Mouse (Mus musculus): ENCODE results near the gene Cep44. TPM values are rescaled to one million over a fixed set of nuclear protein-coding genes. Genes with fewer than 3 reads are reported as not detected.
A peak's percentile ranks its signal among the peaks of the same experiment; 100 is the strongest.

The Cep44 gene
- 15.2 and 18.7 TPM in 2 replicates for polyA plus RNA-seq (2015; fragmentation: Nextera tagmentation; extraction: Ambion mirVana)

- ATAC-seq (ENCODE audit: low read depth): peak; percentile 77
- Histone ChIP-seq H3K27ac (ENCODE audit: low read length) (peak within 1 kb of the TSS; percentile 84), H3K4me1 (ENCODE audit: control insufficient read depth, low read depth, low read length) (peaks cover 9% of the 10 kb centered on the region), H3K27me3 (ENCODE audit: control insufficient read depth, insufficient read depth, low read depth, low read length) (no peaks in the 10 kb centered on the region), H3K4me3 (ENCODE audit: low read depth, low read length) (peak within 1 kb of the TSS; percentile 70), H3K36me3 (ENCODE audit: control insufficient read depth, insufficient read depth) (no peaks in the 10 kb centered on the region; the same call in 1 of the 2 replicates), H3K4me2 (ENCODE audit: low read depth, low read length) (peak within 1 kb of the TSS; percentile 81), H3K9ac (ENCODE audit: low read depth, low read length) (peak within 1 kb of the TSS; percentile 86), H3K9me3 (replicated peaks; ENCODE audit: control insufficient read depth, low read length) (no peaks in the 10 kb centered on the region)
- under 1% methylated on average over 53 of the region's 53 CpGs for WGBS (ENCODE audit: insufficient replicate concordance)
Observed at GRCm38 (mm10) chr8:56550558-56551360, at the start of gene Cep44, which contains the start of gene Fbxo8. Gene Cep44 (minus strand): TSS chr8:56551047. Gene Fbxo8 (plus strand): TSS chr8:56551090.

DNA sequence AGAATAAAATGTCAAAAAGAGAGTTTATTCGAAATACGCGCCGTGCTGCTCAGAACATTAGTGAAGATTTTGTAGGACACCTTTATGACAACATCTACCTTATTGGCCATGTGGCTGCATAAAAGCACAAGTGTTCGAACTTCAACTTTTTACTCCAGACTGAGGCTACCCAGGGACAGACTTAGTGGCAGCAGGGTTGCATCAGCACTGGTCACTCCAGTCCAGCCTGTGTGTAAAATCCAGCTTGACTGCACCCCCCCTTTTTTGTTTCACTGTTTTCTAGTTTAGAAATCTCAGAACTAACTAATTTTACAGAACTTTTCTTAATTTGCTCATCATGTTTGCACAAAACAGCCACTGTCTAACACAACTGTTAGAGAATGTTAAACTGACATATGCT is 40.7 kb upstream of the Cep44 start:
- no peak overlapping the region for H3K27ac ChIP-seq (ENCODE audit: low read length)
- no peaks in the 10 kb centered on the region for H3K27me3 ChIP-seq (ENCODE audit: control insufficient read depth, insufficient read depth, low read depth, low read length)
- WGBS (ENCODE audit: insufficient replicate concordance): 82% methylated on average over 5 of the region's 5 CpGs
- no peak overlapping the region for H3K4me2 ChIP-seq (ENCODE audit: low read depth, low read length)
- H3K36me3 ChIP-seq (ENCODE audit: control insufficient read depth, insufficient read depth): no peaks in the 10 kb centered on the region
- H3K4me1 ChIP-seq (ENCODE audit: control insufficient read depth, low read depth, low read length): no peaks in the 10 kb centered on the region; the same call in 1 of the 2 replicates
- ATAC-seq (ENCODE audit: low read depth): peak; percentile 55; the same call in 1 of the 2 replicates
- no peaks in the 10 kb centered on the region for H3K9me3 ChIP-seq (replicated peaks; ENCODE audit: control insufficient read depth, low read length)
- H3K4me3 ChIP-seq (ENCODE audit: low read depth, low read length): no peak overlapping the region
- no peak overlapping the region for H3K9ac ChIP-seq (ENCODE audit: low read depth, low read length)

GRCm38 (mm10) chr8:56591084-56591483 is 40.2 kb upstream of the Cep44 start:
- H3K4me3 ChIP-seq (ENCODE audit: low read depth, low read length): no peak overlapping the region
- no peak overlapping the region for H3K9ac ChIP-seq (ENCODE audit: low read depth, low read length)
- 66% methylated on average over 1 of the region's 1 CpGs for WGBS (ENCODE audit: insufficient replicate concordance)
- no peaks in the 10 kb centered on the region; the same call in 1 of the 2 replicates for H3K4me1 ChIP-seq (ENCODE audit: control insufficient read depth, low read depth, low read length)
- no peak overlapping the region for H3K27ac ChIP-seq (ENCODE audit: low read length)
- ATAC-seq (ENCODE audit: low read depth): peak; percentile 90
- H3K36me3 ChIP-seq (ENCODE audit: control insufficient read depth, insufficient read depth): no peaks in the 10 kb centered on the region
- H3K27me3 ChIP-seq (ENCODE audit: control insufficient read depth, insufficient read depth, low read depth, low read length): no peaks in the 10 kb centered on the region
- H3K9me3 ChIP-seq (replicated peaks; ENCODE audit: control insufficient read depth, low read length): no peaks in the 10 kb centered on the region
- H3K4me2 ChIP-seq (ENCODE audit: low read depth, low read length): no peak overlapping the region

DNA sequence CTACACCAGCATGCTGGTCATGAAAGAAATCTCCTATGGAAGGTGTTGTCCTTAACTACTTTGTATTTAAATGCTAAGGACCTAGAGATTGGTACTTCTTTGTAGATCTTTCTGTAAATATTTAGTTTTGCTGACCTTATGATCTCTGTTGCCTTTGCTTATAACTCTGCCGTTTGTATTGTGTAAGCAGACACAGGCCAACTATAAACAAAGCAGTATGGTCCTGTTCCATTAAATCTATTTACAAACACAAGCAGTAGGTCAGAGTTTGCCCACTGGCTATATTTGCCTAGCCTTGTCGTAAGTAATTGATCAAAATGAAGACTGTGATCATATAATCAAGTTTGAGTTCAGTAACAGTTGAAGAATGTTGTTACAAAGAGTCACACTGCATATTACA is 38.2 kb upstream of the Cep44 start:
- Histone ChIP-seq H3K4me2 (ENCODE audit: low read depth, low read length) (no peak overlapping the region), H3K27me3 (ENCODE audit: control insufficient read depth, insufficient read depth, low read depth, low read length) (no peaks in the 10 kb centered on the region), H3K4me3 (ENCODE audit: low read depth, low read length) (no peak overlapping the region), H3K9ac (ENCODE audit: low read depth, low read length) (no peak overlapping the region), H3K27ac (ENCODE audit: low read length) (no peak overlapping the region), H3K9me3 (replicated peaks; ENCODE audit: control insufficient read depth, low read length) (no peaks in the 10 kb centered on the region), H3K36me3 (ENCODE audit: control insufficient read depth, insufficient read depth) (no peaks in the 10 kb centered on the region), H3K4me1 (ENCODE audit: control insufficient read depth, low read depth, low read length) (no peaks in the 10 kb centered on the region; the same call in 1 of the 2 replicates)
- WGBS (ENCODE audit: insufficient replicate concordance): 56% methylated on average over 2 of the region's 2 CpGs
- peak; percentile 56 for ATAC-seq (ENCODE audit: low read depth)

DNA sequence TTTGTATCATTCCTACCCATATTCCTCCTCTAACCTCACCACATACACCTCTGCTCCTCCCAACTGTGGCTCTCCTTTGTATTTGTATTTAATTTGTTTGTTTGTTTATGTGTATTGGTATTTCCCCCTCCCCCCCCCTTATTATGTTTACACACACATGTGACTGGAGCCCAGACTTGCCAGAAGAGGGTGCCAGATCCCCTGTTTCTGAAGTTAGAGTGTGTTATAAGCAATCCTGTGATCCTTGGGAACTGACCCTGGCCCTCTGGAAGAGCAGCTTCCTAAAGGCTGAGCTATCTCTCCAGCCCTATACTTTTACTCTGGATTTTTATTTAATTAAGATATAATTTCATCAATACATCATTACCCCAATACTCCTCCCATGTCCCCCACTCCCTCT is 32.0 kb upstream of the Cep44 start:
- Histone ChIP-seq H3K4me1 (ENCODE audit: control insufficient read depth, low read depth, low read length) (no peaks in the 10 kb centered on the region), H3K27me3 (ENCODE audit: control insufficient read depth, insufficient read depth, low read depth, low read length) (no peaks in the 10 kb centered on the region), H3K4me3 (ENCODE audit: low read depth, low read length) (no peak overlapping the region), H3K9ac (ENCODE audit: low read depth, low read length) (no peak overlapping the region), H3K27ac (ENCODE audit: low read length) (no peak overlapping the region), H3K4me2 (ENCODE audit: low read depth, low read length) (no peak overlapping the region), H3K9me3 (replicated peaks; ENCODE audit: control insufficient read depth, low read length) (no peaks in the 10 kb centered on the region), H3K36me3 (ENCODE audit: control insufficient read depth, insufficient read depth) (no peaks in the 10 kb centered on the region)
- no peak for ATAC-seq (ENCODE audit: low read depth)

GRCm38 (mm10) chr8:56580918-56581317 is 30.1 kb upstream of the Cep44 start:
- Histone ChIP-seq H3K4me1 (ENCODE audit: control insufficient read depth, low read depth, low read length) (no peaks in the 10 kb centered on the region), H3K27ac (ENCODE audit: low read length) (no peak overlapping the region), H3K9me3 (replicated peaks; ENCODE audit: control insufficient read depth, low read length) (no peaks in the 10 kb centered on the region), H3K4me3 (ENCODE audit: low read depth, low read length) (no peak overlapping the region), H3K9ac (ENCODE audit: low read depth, low read length) (no peak overlapping the region), H3K27me3 (ENCODE audit: control insufficient read depth, insufficient read depth, low read depth, low read length) (no peaks in the 10 kb centered on the region), H3K36me3 (ENCODE audit: control insufficient read depth, insufficient read depth) (no peaks in the 10 kb centered on the region), H3K4me2 (ENCODE audit: low read depth, low read length) (no peak overlapping the region)
- 80% methylated on average over 4 of the region's 4 CpGs for WGBS (ENCODE audit: insufficient replicate concordance)
- no peak for ATAC-seq (ENCODE audit: low read depth)

DNA sequence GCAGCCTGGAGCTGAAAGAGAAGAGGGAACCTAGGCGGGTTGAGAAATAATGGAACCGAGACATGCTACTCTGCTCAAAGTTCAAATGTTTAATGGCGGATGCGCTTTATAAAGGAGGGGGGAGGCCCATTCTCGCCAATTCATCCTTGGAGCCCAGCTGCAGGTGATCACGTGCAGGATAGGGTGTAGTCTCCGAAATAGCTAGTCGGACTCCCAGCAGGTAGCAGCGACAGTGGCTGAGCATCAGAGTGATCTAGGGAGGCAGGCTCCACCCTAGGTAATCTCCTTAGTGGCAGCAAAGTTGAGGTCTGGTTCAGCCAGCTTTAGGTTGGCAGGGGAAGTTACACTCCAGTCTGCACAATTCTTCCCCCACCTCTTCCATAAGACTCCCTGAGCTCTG is 16.0 kb upstream of the Cep44 start:
- Histone ChIP-seq H3K27me3 (ENCODE audit: control insufficient read depth, insufficient read depth, low read depth, low read length) (no peaks in the 10 kb centered on the region), H3K4me2 (ENCODE audit: low read depth, low read length) (no peak overlapping the region), H3K36me3 (ENCODE audit: control insufficient read depth, insufficient read depth) (no peaks in the 10 kb centered on the region), H3K9ac (ENCODE audit: low read depth, low read length) (no peak overlapping the region), H3K27ac (ENCODE audit: low read length) (no peak overlapping the region), H3K4me1 (ENCODE audit: control insufficient read depth, low read depth, low read length) (no peaks in the 10 kb centered on the region; the same call in 1 of the 2 replicates), H3K4me3 (ENCODE audit: low read depth, low read length) (no peak overlapping the region), H3K9me3 (replicated peaks; ENCODE audit: control insufficient read depth, low read length) (no peaks in the 10 kb centered on the region)
- no peak for ATAC-seq (ENCODE audit: low read depth)
- WGBS (ENCODE audit: insufficient replicate concordance): 80% methylated on average over 9 of the region's 9 CpGs

- no peak overlapping the region for H3K9ac ChIP-seq (ENCODE audit: low read depth, low read length)
- H3K4me2 ChIP-seq (ENCODE audit: low read depth, low read length): no peak overlapping the region
- 62% methylated on average over 4 of the region's 4 CpGs for WGBS (ENCODE audit: insufficient replicate concordance)
- H3K27ac ChIP-seq (ENCODE audit: low read length): peak overlapping the region; percentile 49; the same call in 1 of the 2 replicates
- H3K27me3 ChIP-seq (ENCODE audit: control insufficient read depth, insufficient read depth, low read depth, low read length): no peaks in the 10 kb centered on the region
- no peaks in the 10 kb centered on the region for H3K36me3 ChIP-seq (ENCODE audit: control insufficient read depth, insufficient read depth)
- ATAC-seq (ENCODE audit: low read depth): peak; percentile 68
- no peaks in the 10 kb centered on the region; the same call in 1 of the 2 replicates for H3K4me1 ChIP-seq (ENCODE audit: control insufficient read depth, low read depth, low read length)
- no peaks in the 10 kb centered on the region for H3K9me3 ChIP-seq (replicated peaks; ENCODE audit: control insufficient read depth, low read length)
- no peak overlapping the region for H3K4me3 ChIP-seq (ENCODE audit: low read depth, low read length)
Observed at GRCm38 (mm10) chr8:56564399-56565047, 13.7 kb upstream of the Cep44 start.
